Mouse (Mus musculus) midbrain, embryonic 15.5 days (tissue): Measurements from ENCODE around the gene Dennd1b. TPM values are rescaled to one million over a fixed set of nuclear protein-coding genes. Genes with fewer than 3 reads are reported as not detected.

ENCODE experiments used
- ATAC-seq: fragments of 200-750 bp; cut with Nextera tagmentation; replicated peaks from 2 replicates; pipeline ENCODE4 v1.8.0; 2017; ENCODE audit warnings: moderate TSS enrichment
- H3K27ac ChIP-seq: fragments of 300-500 bp; sonication (generic); 2 replicates; pipeline ENCODE4 v1.5.1; 2015; ENCODE audit warnings: mild to moderate bottlenecking, inconsistent platforms
- H3K27me3 ChIP-seq: fragments of 300-500 bp; sonication (generic); replicated peaks from 2 replicates; pipeline ENCODE4 v1.6.1; 2015; ENCODE audit warnings: inconsistent platforms
- H3K36me3 ChIP-seq: fragments of 300-500 bp; sonication (generic); replicated peaks from 2 replicates; pipeline ENCODE4 v1.6.1; 2015; ENCODE audit warnings: inconsistent platforms
- H3K4me1 ChIP-seq: fragments of 300-500 bp; sonication (generic); 2 replicates; pipeline ENCODE4 v1.6.1; 2015; ENCODE audit warnings: inconsistent platforms
- H3K4me2 ChIP-seq: fragments of 300-500 bp; sonication (generic); 2 replicates; pipeline ENCODE4 v1.6.1; 2015; ENCODE audit warnings: inconsistent platforms, mild to moderate bottlenecking, moderate library complexity
- H3K4me3 ChIP-seq: fragments of 300-500 bp; sonication (generic); 2 replicates; pipeline ENCODE4 v1.5.1; 2015; ENCODE audit warnings: mild to moderate bottlenecking, inconsistent platforms
- H3K9ac ChIP-seq: fragments of 300-500 bp; sonication (generic); 2 replicates; pipeline ENCODE4 v1.6.1; 2015; ENCODE audit warnings: mild to moderate bottlenecking, inconsistent platforms
- H3K9me3 ChIP-seq: fragments of 300-500 bp; sonication (generic); 2 replicates; pipeline ENCODE4 v1.6.1; 2016; ENCODE audit warnings: inconsistent platforms
- WGBS: fragments of 180-500 bp; shearing (Covaris S2); methylation state at CpG from one replicate; pipeline ENCODE4 v1.1.7; 2015; ENCODE audit warnings: mixed read lengths; 5-methylcytosine and 5-hydroxymethylcytosine counted together
- polyA plus RNA-seq: library from polyadenylated mRNA; unstranded; fragments of >200 nt; fragmentation: Nextera tagmentation; extraction: Ambion mirVana; gene quantifications from 2 replicates; pipeline ENCODE4 v1.2.1, GENCODE M21; 2015

The Dennd1b gene
- polyA plus RNA-seq, 1 experiment from 2014 or later = 12.7 TPM

- Histone ChIP-seq H3K4me1 (peaks cover 12% of the 10 kb centered on the region), H3K27ac (no peak overlapping the region), H3K9ac (no peak overlapping the region), H3K9me3 (no peaks in the 10 kb centered on the region), H3K27me3 (no peaks in the 10 kb centered on the region), H3K4me2 (no peak overlapping the region), H3K4me3 (no peak overlapping the region), H3K36me3 (0 out of 2 replicates have a peak, but pooled peaks cover 4% of the 10 kb centered on the region)
- no peak for ATAC-seq
- 96% methylated on average over 2 of the region's 2 CpGs for WGBS
Observed at GRCm38 (mm10) chr1:138965511-138965910, 2.3 kb downstream of the Dennd1b start.

- 0 out of 2 replicates have a peak, but pooled peaks cover 4% of the 10 kb centered on the region for H3K36me3 ChIP-seq
- H3K27me3 ChIP-seq = no peaks in the 10 kb centered on the region
- no peak overlapping the region for H3K27ac ChIP-seq
- no peak overlapping the region for H3K9ac ChIP-seq
- 95% methylated on average over 7 of the region's 7 CpGs for WGBS
- H3K4me2 ChIP-seq = no peak overlapping the region
- no peaks in the 10 kb centered on the region for H3K9me3 ChIP-seq
- no peak for ATAC-seq
- peaks cover 12% of the 10 kb centered on the region for H3K4me1 ChIP-seq
- no peak overlapping the region for H3K4me3 ChIP-seq
Observed at GRCm38 (mm10) chr1:138967450-138967849, 4.2 kb downstream of the Dennd1b start.

- no peaks in the 10 kb centered on the region for H3K9me3 ChIP-seq
- no peak overlapping the region for H3K9ac ChIP-seq
- no peak for ATAC-seq
- H3K27me3 ChIP-seq = no peaks in the 10 kb centered on the region
- H3K27ac ChIP-seq = no peak overlapping the region
- H3K4me2 ChIP-seq = no peak overlapping the region
- H3K4me1 ChIP-seq = peaks cover 4% of the 10 kb centered on the region; the same call in 1 of the 2 replicates
- H3K36me3 ChIP-seq = 0 out of 2 replicates have a peak, but pooled peaks cover 4% of the 10 kb centered on the region
- 74% methylated on average over 4 of the region's 4 CpGs for WGBS
- H3K4me3 ChIP-seq = no peak overlapping the region
Observed at GRCm38 (mm10) chr1:138970053-138970452, 6.8 kb downstream of the Dennd1b start.

GRCm38 (mm10) chr1:138973541-138974224, 10.4 kb downstream of the Dennd1b start:
- Histone ChIP-seq H3K36me3 (no peaks in the 10 kb centered on the region), H3K27me3 (no peaks in the 10 kb centered on the region), H3K9me3 (no peaks in the 10 kb centered on the region), H3K4me2 (no peak overlapping the region), H3K9ac (no peak overlapping the region), H3K4me3 (no peak overlapping the region), H3K27ac (no peak overlapping the region), H3K4me1 (no peaks in the 10 kb centered on the region)
- ATAC-seq = no peak
- 86% methylated on average over 6 of the region's 6 CpGs for WGBS

- no peaks in the 10 kb centered on the region for H3K27me3 ChIP-seq
- H3K9me3 ChIP-seq = no peaks in the 10 kb centered on the region
- no peak overlapping the region for H3K27ac ChIP-seq
- H3K4me1 ChIP-seq = no peaks in the 10 kb centered on the region
- no peak overlapping the region for H3K4me3 ChIP-seq
- ATAC-seq = no peak
- no peaks in the 10 kb centered on the region for H3K36me3 ChIP-seq
- H3K9ac ChIP-seq = no peak overlapping the region
- 94% methylated on average over 8 of the region's 8 CpGs for WGBS
- no peak overlapping the region for H3K4me2 ChIP-seq
Observed at GRCm38 (mm10) chr1:138974836-138975235, 11.6 kb downstream of the Dennd1b start.

GRCm38 (mm10) chr1:138975945-138976344, 12.7 kb downstream of the Dennd1b start:
- 79% methylated on average over 1 of the region's 1 CpGs for WGBS
- H3K9me3 ChIP-seq = no peaks in the 10 kb centered on the region
- no peaks in the 10 kb centered on the region for H3K4me1 ChIP-seq
- no peak for ATAC-seq
- no peak overlapping the region for H3K27ac ChIP-seq
- H3K4me2 ChIP-seq = no peak overlapping the region
- no peaks in the 10 kb centered on the region for H3K27me3 ChIP-seq
- H3K9ac ChIP-seq = no peak overlapping the region
- H3K36me3 ChIP-seq = no peaks in the 10 kb centered on the region
- no peak overlapping the region for H3K4me3 ChIP-seq

GRCm38 (mm10) chr1:138982203-138982602, 19.0 kb downstream of the Dennd1b start:
- ATAC-seq = no peak
- Histone ChIP-seq H3K27ac (no peak overlapping the region), H3K4me1 (peaks cover 7% of the 10 kb centered on the region), H3K27me3 (no peaks in the 10 kb centered on the region), H3K4me2 (no peak overlapping the region), H3K9ac (no peak overlapping the region), H3K36me3 (no peaks in the 10 kb centered on the region), H3K9me3 (no peaks in the 10 kb centered on the region), H3K4me3 (no peak overlapping the region)
- WGBS = 79% methylated on average over 7 of the region's 7 CpGs

- H3K9me3 ChIP-seq = no peaks in the 10 kb centered on the region
- no peaks in the 10 kb centered on the region for H3K36me3 ChIP-seq
- no peak overlapping the region for H3K27ac ChIP-seq
- H3K4me1 ChIP-seq = peaks cover 7% of the 10 kb centered on the region
- no peaks in the 10 kb centered on the region for H3K27me3 ChIP-seq
- no peak overlapping the region for H3K4me3 ChIP-seq
- 43% methylated on average over 5 of the region's 5 CpGs for WGBS
- ATAC-seq = no peak; the same call in 1 of the 2 replicates
- no peak overlapping the region for H3K9ac ChIP-seq
- H3K4me2 ChIP-seq = no peak overlapping the region
Observed at GRCm38 (mm10) chr1:138982611-138983010, 19.4 kb downstream of the Dennd1b start.

- H3K9me3 ChIP-seq = no peaks in the 10 kb centered on the region
- H3K9ac ChIP-seq = no peak overlapping the region
- H3K4me2 ChIP-seq = no peak overlapping the region
- H3K36me3 ChIP-seq = no peaks in the 10 kb centered on the region
- no peak overlapping the region for H3K4me3 ChIP-seq
- H3K4me1 ChIP-seq = peaks cover 7% of the 10 kb centered on the region
- no peaks in the 10 kb centered on the region for H3K27me3 ChIP-seq
- no peak for ATAC-seq
- WGBS = 60% methylated on average over 2 of the region's 2 CpGs
- H3K27ac ChIP-seq = no peak overlapping the region
Observed at GRCm38 (mm10) chr1:138983064-138983463, 19.8 kb downstream of the Dennd1b start.

GRCm38 (mm10) chr1:138983465-138983864, 20.2 kb downstream of the Dennd1b start:
- H3K9ac ChIP-seq = no peak overlapping the region
- H3K4me3 ChIP-seq = no peak overlapping the region
- H3K36me3 ChIP-seq = no peaks in the 10 kb centered on the region
- peak overlapping the region; percentile 29; the same call in 1 of the 2 replicates for H3K27ac ChIP-seq
- 58% methylated on average over 6 of the region's 6 CpGs for WGBS
- peaks cover 7% of the 10 kb centered on the region for H3K4me1 ChIP-seq
- H3K4me2 ChIP-seq = no peak overlapping the region
- no peaks in the 10 kb centered on the region for H3K27me3 ChIP-seq
- ATAC-seq = 0 out of 2 replicates have a peak, but pooled peaks have one; percentile 32
- H3K9me3 ChIP-seq = no peaks in the 10 kb centered on the region

GRCm38 (mm10) chr1:138984161-138984560, 20.9 kb downstream of the Dennd1b start:
- Histone ChIP-seq H3K4me3 (no peak overlapping the region), H3K27me3 (no peaks in the 10 kb centered on the region), H3K9ac (no peak overlapping the region), H3K4me1 (peaks cover 7% of the 10 kb centered on the region), H3K4me2 (no peak overlapping the region), H3K27ac (no peak overlapping the region), H3K36me3 (no peaks in the 10 kb centered on the region), H3K9me3 (no peaks in the 10 kb centered on the region)
- WGBS = 92% methylated on average over 4 of the region's 4 CpGs
- ATAC-seq = no peak

GRCm38 (mm10) chr1:138992384-138993138, 29.3 kb downstream of the Dennd1b start:
- H3K27me3 ChIP-seq = no peaks in the 10 kb centered on the region
- no peaks in the 10 kb centered on the region for H3K4me1 ChIP-seq
- no peak overlapping the region for H3K4me3 ChIP-seq
- no peak overlapping the region for H3K4me2 ChIP-seq
- no peak overlapping the region for H3K27ac ChIP-seq
- H3K36me3 ChIP-seq = no peaks in the 10 kb centered on the region
- WGBS = 58% methylated on average over 5 of the region's 5 CpGs
- 0 out of 2 replicates have a peak, but pooled peaks have one; percentile 27 for ATAC-seq
- no peak overlapping the region for H3K9ac ChIP-seq
- H3K9me3 ChIP-seq = no peaks in the 10 kb centered on the region
